Comparison of ENCODE assay signal across 11 mouse cellular contexts in genomic region chr3:88425708-88426420, GRCm38 (mm10). TPM values are rescaled to one million over a fixed set of nuclear protein-coding genes. Genes with fewer than 3 reads are reported as not detected.
DNase-seq lines count a peak whose midpoint lies in the region; ATAC-seq and TF ChIP-seq lines count a peak whose summit lies in the region.
"Had no signal": no experiment of that assay in that cellular context is flagged by ENCODE, and none has a peak within 500 bp of the region (broad histone marks: within the 10 kb centered on the region; RNA-seq: fewer than 3 reads in every experiment).

No protein-coding gene starts in this region.

- H3K4me3 ChIP-seq in kidney, adult 2 months (ENCODE audit: insufficient read depth, low read depth, low read length), result no peak overlapping the region
- peak overlapping the region; percentile 81; the same call in 1 of the 2 replicates for H3K4me3 ChIP-seq in embryonic facial prominence, embryonic 10.5 days
- H3K4me3 ChIP-seq in forebrain, embryonic 15.5 days, result no peak overlapping the region
- peak overlapping the region; percentile 79 for H3K4me3 ChIP-seq in liver, embryonic 15.5 days (replicated peaks)

- H3K27me3 ChIP-seq in kidney, adult 2 months (replicated peaks; ENCODE audit: control insufficient read depth, insufficient read depth, low read length), result no peaks in the 10 kb centered on the region
- H3K27me3 ChIP-seq in embryonic facial prominence, embryonic 10.5 days (replicated peaks; ENCODE audit: low read depth, poor library complexity, severe bottlenecking), result no peaks in the 10 kb centered on the region
- H3K27me3 ChIP-seq in forebrain, embryonic 15.5 days, result no peaks in the 10 kb centered on the region
- H3K27me3 ChIP-seq in liver, embryonic 15.5 days, result no peaks in the 10 kb centered on the region

- 68% methylated on average over 10 of the region's 10 CpGs for WGBS in kidney, adult 2 months
- WGBS in embryonic facial prominence, embryonic 10.5 days, result 84% methylated on average over 10 of the region's 10 CpGs
- WGBS in forebrain, embryonic 15.5 days, result 87% methylated on average over 10 of the region's 10 CpGs
- 70% methylated on average over 10 of the region's 10 CpGs for WGBS in liver, embryonic 15.5 days (ENCODE audit: insufficient replicate concordance)

- no peak for TF ChIP-seq POLR2A in kidney, adult 2 months (IDR thresholded peaks at IDR 0.05; ENCODE audit: low read depth, low read length)

- peak overlapping the region; percentile 83 for H3K27ac ChIP-seq in kidney, adult 2 months (ENCODE audit: insufficient read depth, low read depth, low read length)
- no peak overlapping the region; the same call in 1 of the 2 replicates for H3K27ac ChIP-seq in embryonic facial prominence, embryonic 10.5 days (replicated peaks)
- no peak overlapping the region for H3K27ac ChIP-seq in forebrain, embryonic 15.5 days (replicated peaks)
- H3K27ac ChIP-seq in liver, embryonic 15.5 days (replicated peaks), result 0 out of 2 replicates have a peak overlapping the region, but pooled peaks have one; percentile 66

- TF ChIP-seq CTCF in kidney, adult 2 months (conservative IDR thresholded peaks at IDR 0.05; ENCODE audit: insufficient read depth, insufficient read length, low read depth, low read length), result no peak

- H3K36me3 ChIP-seq in kidney, adult 2 months (ENCODE audit: control insufficient read depth, insufficient read depth, low read length), result no peaks in the 10 kb centered on the region
- peaks cover 9% of the 10 kb centered on the region for H3K36me3 ChIP-seq in embryonic facial prominence, embryonic 10.5 days (replicated peaks)
- H3K36me3 ChIP-seq in forebrain, embryonic 15.5 days, result peaks cover 3% of the 10 kb centered on the region
- peaks cover 8% of the 10 kb centered on the region for H3K36me3 ChIP-seq in liver, embryonic 15.5 days (replicated peaks)

- ATAC-seq in forebrain, embryonic 15.5 days (replicated peaks), result no peak
- no peak for ATAC-seq in liver, embryonic 15.5 days (ENCODE audit: insufficient read depth)
- ATAC-seq in activated CD4-positive, CD25-positive, alpha-beta regulatory T cell, adult 4 months, result no peak

- no peaks in the 10 kb centered on the region for H3K9me3 ChIP-seq in embryonic facial prominence, embryonic 10.5 days
- no peaks in the 10 kb centered on the region for H3K9me3 ChIP-seq in forebrain, embryonic 15.5 days
- no peaks in the 10 kb centered on the region for H3K9me3 ChIP-seq in liver, embryonic 15.5 days (replicated peaks)

- H3K9ac ChIP-seq in forebrain, embryonic 15.5 days (replicated peaks), result no peak overlapping the region
- no peak overlapping the region for H3K9ac ChIP-seq in liver, embryonic 15.5 days

- peak overlapping the region; percentile 84 for H3K4me2 ChIP-seq in forebrain, embryonic 15.5 days (replicated peaks)
- peak overlapping the region; percentile 87; the same call in 1 of the 2 replicates for H3K4me2 ChIP-seq in liver, embryonic 15.5 days

- H3K4me1 ChIP-seq in kidney, adult 2 months (ENCODE audit: control insufficient read depth, insufficient read depth, low read length), result peaks cover 23% of the 10 kb centered on the region
- peaks cover 27% of the 10 kb centered on the region for H3K4me1 ChIP-seq in embryonic facial prominence, embryonic 10.5 days
- H3K4me1 ChIP-seq in forebrain, embryonic 15.5 days, result peaks cover 28% of the 10 kb centered on the region
- peaks cover 55% of the 10 kb centered on the region for H3K4me1 ChIP-seq in liver, embryonic 15.5 days (replicated peaks)

- peak; percentile 54 for DNase-seq in kidney, adult 2 months
- DNase-seq in kidney, postnatal 25 days, result no peak
- DNase-seq in embryonic facial prominence, embryonic 10.5 days (ENCODE audit: low spot score), result no peak
- DNase-seq in layer of hippocampus, postnatal 10 days (ENCODE audit: low spot score in 2 of 2), result no peak
- DNase-seq in thymus, postnatal 14 days, result no peak

RNA-seq across cellular contexts. Expression of gene Slc25a44, which starts 0.9 kb away (rescaled TPM):
- polyA plus RNA-seq in kidney, adult 2 months (2012; rRNA removed), result 38.3 and 42.7 TPM in 2 replicates
- 17.5 and 17.6 TPM in 2 replicates for polyA plus RNA-seq in embryonic facial prominence, embryonic 10.5 days (2016; fragmentation: Nextera tagmentation; extraction: Ambion mirVana)
- 31.3 and 33.2 TPM in 2 replicates for polyA plus RNA-seq in forebrain, embryonic 15.5 days (2015; fragmentation: Nextera tagmentation; extraction: Ambion mirVana)
- polyA plus RNA-seq in liver, embryonic 15.5 days (2015; fragmentation: Nextera tagmentation; extraction: Ambion mirVana), result 10.6 and 12.7 TPM in 2 replicates
- 10 to 100 TPM; 12.8 to 16.7 TPM for polyA plus RNA-seq in activated CD4-positive, CD25-positive, alpha-beta regulatory T cell, adult 4 months (2017; shearing (Covaris generic))
- 10 to 100 TPM; 54.1 to 58.1 TPM for total RNA-seq in layer of hippocampus, postnatal 10 days (2021)

RNA-seq across cellular contexts. Expression of gene Pmf1, which starts 15.7 kb away (rescaled TPM):
- polyA plus RNA-seq in kidney, adult 2 months (2012; rRNA removed), result 33.9 and 34.4 TPM in 2 replicates
- polyA plus RNA-seq in embryonic facial prominence, embryonic 10.5 days (2016; fragmentation: Nextera tagmentation; extraction: Ambion mirVana), result 184 and 194 TPM in 2 replicates
- 55.1 and 64.8 TPM in 2 replicates for polyA plus RNA-seq in forebrain, embryonic 15.5 days (2015; fragmentation: Nextera tagmentation; extraction: Ambion mirVana)
- 77.7 and 83.2 TPM in 2 replicates for polyA plus RNA-seq in liver, embryonic 15.5 days (2015; fragmentation: Nextera tagmentation; extraction: Ambion mirVana)
- polyA plus RNA-seq in activated CD4-positive, CD25-positive, alpha-beta regulatory T cell, adult 4 months (2017; shearing (Covaris generic)), result 10 to 100 TPM; 62.7 to 63.7 TPM
- total RNA-seq in layer of hippocampus, postnatal 10 days (2021), result 10 to 100 TPM; 10.9 to 11.6 TPM

RNA-seq across cellular contexts. Expression of gene Sema4a, which starts 35.1 kb away (rescaled TPM):
- polyA plus RNA-seq in kidney, adult 2 months (2012; rRNA removed), result 176 and 197 TPM in 2 replicates
- polyA plus RNA-seq in embryonic facial prominence, embryonic 10.5 days (2016; fragmentation: Nextera tagmentation; extraction: Ambion mirVana), result 5.9 and 7.1 TPM in 2 replicates
- 16.3 and 17.7 TPM in 2 replicates for polyA plus RNA-seq in forebrain, embryonic 15.5 days (2015; fragmentation: Nextera tagmentation; extraction: Ambion mirVana)
- 25.0 and 26.2 TPM in 2 replicates for polyA plus RNA-seq in liver, embryonic 15.5 days (2015; fragmentation: Nextera tagmentation; extraction: Ambion mirVana)
- polyA plus RNA-seq in activated CD4-positive, CD25-positive, alpha-beta regulatory T cell, adult 4 months (2017; shearing (Covaris generic)), result 10 to 100 TPM; 31.5 to 44.8 TPM
- total RNA-seq in layer of hippocampus, postnatal 10 days (2021), result 10 to 100 TPM; 39.6 to 42.8 TPM

RNA-seq across cellular contexts. Expression of gene Bglap, which starts 41.6 kb away (rescaled TPM):
- polyA plus RNA-seq in kidney, adult 2 months (2012; rRNA removed), result 0.61 TPM in 1 of 2 replicates, not detected in the other
- not detected in 2 replicates for polyA plus RNA-seq in embryonic facial prominence, embryonic 10.5 days (2016; fragmentation: Nextera tagmentation; extraction: Ambion mirVana)
- not detected in 2 replicates for polyA plus RNA-seq in forebrain, embryonic 15.5 days (2015; fragmentation: Nextera tagmentation; extraction: Ambion mirVana)
- polyA plus RNA-seq in liver, embryonic 15.5 days (2015; fragmentation: Nextera tagmentation; extraction: Ambion mirVana), result not detected in 2 replicates
- polyA plus RNA-seq in activated CD4-positive, CD25-positive, alpha-beta regulatory T cell, adult 4 months (2017; shearing (Covaris generic)), result not detected
- total RNA-seq in layer of hippocampus, postnatal 10 days (2021), result 1 to 10 TPM in 1 of 2 experiments, not detected in 1; 2.7 TPM
- total RNA-seq: monocyte, adult 5-6 weeks had no signal
- polyA plus RNA-seq: embryonic facial prominence, embryonic 11.5 days had no signal

RNA-seq across cellular contexts. Expression of gene Bglap2, which starts 47.4 kb away (rescaled TPM):
- not detected in 2 replicates for polyA plus RNA-seq in kidney, adult 2 months (2012; rRNA removed)
- not detected in 2 replicates for polyA plus RNA-seq in embryonic facial prominence, embryonic 10.5 days (2016; fragmentation: Nextera tagmentation; extraction: Ambion mirVana)
- not detected in 2 replicates for polyA plus RNA-seq in forebrain, embryonic 15.5 days (2015; fragmentation: Nextera tagmentation; extraction: Ambion mirVana)
- 0.28 TPM in 1 of 2 replicates, not detected in the other for polyA plus RNA-seq in liver, embryonic 15.5 days (2015; fragmentation: Nextera tagmentation; extraction: Ambion mirVana)
- not detected for polyA plus RNA-seq in activated CD4-positive, CD25-positive, alpha-beta regulatory T cell, adult 4 months (2017; shearing (Covaris generic))
- total RNA-seq in layer of hippocampus, postnatal 10 days (2021), result not detected
- total RNA-seq: gastrocnemius, postnatal 4 days; monocyte, adult 5-6 weeks had no signal
- polyA plus RNA-seq: embryonic facial prominence, embryonic 11.5 days had no signal

Comparison
In these comparisons a context has a peak if more than half of its experiments do, and no peak if none do; other contexts are left out.
1. H3K27ac ChIP-seq: peak in kidney, adult 2 months (single experiment) and liver, embryonic 15.5 days (single experiment); none in embryonic facial prominence, embryonic 10.5 days (single experiment) and forebrain, embryonic 15.5 days (single experiment).
2. H3K4me3 ChIP-seq: peak in embryonic facial prominence, embryonic 10.5 days (single experiment) and liver, embryonic 15.5 days (single experiment); none in kidney, adult 2 months (single experiment) and forebrain, embryonic 15.5 days (single experiment).